Mouse (Mus musculus) bone marrow, adult 2 months (tissue): ENCODE results near the gene Rgl1.
A peak's percentile ranks its signal among the peaks of the same experiment; 100 is the strongest.

ENCODE experiments used
- CTCF ChIP-seq: fragments of 200-500 bp; IDR thresholded peaks from 2 replicates; pipeline ENCODE4 v1.5.1; 2011; ENCODE audit warnings: low read length, control low read depth; ENCODE audit not compliant: control insufficient read depth, insufficient read depth
- POLR2A ChIP-seq: fragments of 200-500 bp; IDR thresholded peaks from 2 replicates; pipeline ENCODE4 v1.6.1; 2011; ENCODE audit warnings: low read depth, mild to moderate bottlenecking, control low read depth, low read length, borderline replicate concordance; ENCODE audit not compliant: control insufficient read depth

DNA sequence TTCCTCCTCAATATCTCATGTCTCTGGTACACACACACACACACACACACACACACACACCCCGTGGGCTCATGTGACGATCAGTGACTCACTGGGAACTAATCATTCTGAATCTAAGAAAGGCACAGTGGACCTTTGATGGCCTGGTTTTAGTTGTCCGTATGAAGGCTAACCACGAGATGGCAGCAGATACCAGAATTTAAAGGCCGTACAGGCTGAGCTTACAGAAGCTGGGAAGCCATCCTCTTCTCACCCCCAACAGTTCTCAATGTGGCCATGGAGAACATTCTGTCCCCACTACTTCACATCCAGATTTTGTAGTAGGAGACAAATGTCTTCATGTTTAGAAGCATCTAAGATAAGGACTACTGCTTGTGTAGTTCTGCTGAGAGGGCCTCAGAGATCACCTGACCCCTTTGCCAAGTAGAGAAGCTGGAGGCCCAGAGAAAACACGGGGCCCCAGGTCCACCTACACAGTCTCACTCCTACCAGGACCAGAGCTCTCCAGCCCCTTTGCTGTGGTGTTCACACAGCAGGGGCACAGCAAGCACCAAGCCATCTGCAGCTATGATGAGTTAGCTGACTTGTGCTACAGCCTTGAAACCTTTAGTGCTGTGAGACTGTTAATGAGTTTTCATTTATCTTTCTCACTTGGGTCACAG lies 241.0 kb downstream of the Rgl1 start:
- TF ChIP-seq CTCF (peak; percentile 64), POLR2A (no peak)
